Mouse (Mus musculus): ENCODE data around the gene Vps37c.

DNA sequence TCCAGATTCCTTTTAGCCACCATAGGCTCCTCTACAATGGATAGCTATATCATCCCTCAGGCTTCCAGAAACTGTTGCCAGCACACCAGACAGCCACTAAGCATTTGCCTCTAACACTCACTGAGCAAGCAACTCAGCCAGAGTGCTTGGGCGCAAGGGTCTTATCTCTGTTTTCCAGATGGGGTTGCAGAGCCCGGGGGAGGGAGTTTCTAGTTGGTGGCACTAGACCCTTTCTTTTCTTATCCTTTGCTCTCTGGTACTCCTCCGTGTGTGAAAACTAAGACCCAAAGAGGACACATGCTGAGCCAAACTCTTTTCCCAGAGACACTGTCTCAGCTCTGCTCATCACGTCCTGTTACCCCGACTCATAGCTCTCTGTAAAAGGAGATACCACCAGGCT lies 27.2 kb upstream of the Vps37c start:
- no peak for TF ChIP-seq POLR2A (IDR thresholded peaks at IDR 0.05; ENCODE audit: insufficient read depth, low read depth, low read length)
- no peak for TF ChIP-seq CTCF (IDR thresholded peaks at IDR 0.05; ENCODE audit: insufficient read depth, low read depth, low read length)

All from olfactory bulb, adult 2 months (tissue).